Mouse (Mus musculus) liver, adult 2 months (tissue): ENCODE results near the gene Dmpk. TPM values are rescaled to one million over a fixed set of nuclear protein-coding genes. Genes with fewer than 3 reads are reported as not detected.

ENCODE experiments used
- DNase-seq: peaks from one replicate; pipeline ENCODE4 v3.0.0-alpha.2; 2011; ENCODE audit warnings: low read depth, low spot score; ENCODE audit errors: extremely low read depth
- H3K27ac ChIP-seq: fragments of 200-500 bp; replicated peaks from 2 replicates; pipeline ENCODE4 v1.5.1; 2012; ENCODE audit warnings: low read depth, mild to moderate bottlenecking, control low read depth, inconsistent platforms, low read length; ENCODE audit not compliant: insufficient read depth
- H3K27me3 ChIP-seq: fragments of 200-500 bp; 2 replicates; pipeline ENCODE4 v1.6.1; 2012; ENCODE audit warnings: mild to moderate bottlenecking, moderate library complexity, low read length, inconsistent platforms; ENCODE audit not compliant: control insufficient read depth, insufficient read depth
- H3K36me3 ChIP-seq: fragments of 200-500 bp; 2 replicates; pipeline ENCODE4 v1.6.1; 2012; ENCODE audit warnings: low read length, inconsistent platforms; ENCODE audit not compliant: control insufficient read depth, insufficient read depth
- H3K4me1 ChIP-seq: fragments of 200-500 bp; 2 replicates; pipeline ENCODE4 v1.6.1; 2011; ENCODE audit warnings: low read length; ENCODE audit not compliant: control insufficient read depth, insufficient read depth
- H3K4me3 ChIP-seq: fragments of 200-500 bp; 2 replicates; pipeline ENCODE4 v1.5.1; 2011; ENCODE audit warnings: low read depth, mild to moderate bottlenecking, control low read depth, low read length, moderate library complexity; ENCODE audit not compliant: insufficient read depth
- H3K79me2 ChIP-seq: fragments of 200-500 bp; 2 replicates; pipeline ENCODE4 v1.6.1; 2012; ENCODE audit warnings: inconsistent platforms, mild to moderate bottlenecking, low read length, moderate library complexity; ENCODE audit not compliant: control insufficient read depth, insufficient read depth
- H3K9ac ChIP-seq: fragments of 200-500 bp; 2 replicates; pipeline ENCODE4 v1.6.1; 2012; ENCODE audit warnings: low read depth, mild to moderate bottlenecking, control low read depth, inconsistent platforms, low read length
- CTCF ChIP-seq: fragments of 200-500 bp; IDR thresholded peaks from 2 replicates; pipeline ENCODE4 v1.5.1; 2011; ENCODE audit warnings: low read depth, low read length, control low read depth
- POLR2A ChIP-seq: fragments of 200-500 bp; IDR thresholded peaks from 2 replicates; pipeline ENCODE4 v1.6.1; 2011; ENCODE audit warnings: low read length, control low read depth; ENCODE audit not compliant: insufficient read depth; ENCODE audit errors: extremely low read depth
- WGBS: fragments of 180-500 bp; shearing (Covaris S2); methylation state at CpG from one replicate; pipeline ENCODE4 v1.1.7; 2018; 5-methylcytosine and 5-hydroxymethylcytosine counted together
- polyA plus RNA-seq: library from polyadenylated mRNA; depleted of rRNA; stranded (reverse); fragments of >200 nt; gene quantifications from 2 replicates; pipeline ENCODE4 v1.2.3, GENCODE M21; 2012
- total RNA-seq: library from RNA; depleted of rRNA; stranded (reverse); fragments of >200 nt; gene quantifications from 2 replicates; pipeline ENCODE4 v1.2.3, GENCODE M21; 2014

The Dmpk gene
- total and polyA plus RNA-seq, 2 experiments, result 13.6 to 76.4 TPM

GRCm38 (mm10) chr7:19127744-19128143 lies 44.1 kb downstream of the Dmpk start:
- peaks cover 9% of the 10 kb centered on the region; the same call in 1 of the 2 replicates for H3K79me2 ChIP-seq
- DNase-seq, result no peak
- H3K4me3 ChIP-seq, result no peak overlapping the region
- peaks cover 10% of the 10 kb centered on the region; the same call in 1 of the 2 replicates for H3K4me1 ChIP-seq
- H3K36me3 ChIP-seq, result no peaks in the 10 kb centered on the region
- H3K27me3 ChIP-seq, result no peaks in the 10 kb centered on the region
- no peak overlapping the region for H3K27ac ChIP-seq
- TF ChIP-seq CTCF (no peak), POLR2A (no peak)
- WGBS, result 93% methylated on average over 5 of the region's 5 CpGs
- H3K9ac ChIP-seq, result no peak overlapping the region

- Histone ChIP-seq H3K4me3 (no peak overlapping the region), H3K36me3 (no peaks in the 10 kb centered on the region), H3K4me1 (peaks cover 10% of the 10 kb centered on the region; the same call in 1 of the 2 replicates), H3K79me2 (peaks cover 14% of the 10 kb centered on the region; the same call in 1 of the 2 replicates), H3K27me3 (no peaks in the 10 kb centered on the region), H3K9ac (no peak overlapping the region), H3K27ac (no peak overlapping the region)
- WGBS, result 90% methylated on average over 5 of the region's 5 CpGs
- DNase-seq, result no peak
- no peak for TF ChIP-seq CTCF
- TF ChIP-seq POLR2A, result no peak
These were observed 45.7 kb downstream of the Dmpk start for GRCm38 (mm10) chr7:19129396-19129795.

GRCm38 (mm10) chr7:19130657-19131056 lies 47.0 kb downstream of the Dmpk start:
- TF ChIP-seq CTCF (no peak), POLR2A (no peak)
- 10% methylated on average over 4 of the region's 4 CpGs for WGBS
- Histone ChIP-seq H3K27ac (peak overlapping the region; percentile 62), H3K4me1 (peaks cover 8% of the 10 kb centered on the region; the same call in 1 of the 2 replicates), H3K79me2 (peaks cover 9% of the 10 kb centered on the region; the same call in 1 of the 2 replicates), H3K4me3 (no peak overlapping the region), H3K27me3 (no peaks in the 10 kb centered on the region), H3K36me3 (no peaks in the 10 kb centered on the region), H3K9ac (no peak overlapping the region)
- peak; percentile 31 for DNase-seq

GRCm38 (mm10) chr7:19131324-19131848 lies 47.7 kb downstream of the Dmpk start:
- under 1% methylated on average over 39 of the region's 39 CpGs for WGBS
- H3K36me3 ChIP-seq, result peaks cover under 1% of the 10 kb centered on the region; the same call in 1 of the 2 replicates
- no peaks in the 10 kb centered on the region for H3K27me3 ChIP-seq
- H3K4me3 ChIP-seq, result peak overlapping the region; percentile 40
- 0 out of 2 replicates have a peak, but pooled peaks have one; percentile 14 for TF ChIP-seq POLR2A
- peak; percentile 79 for TF ChIP-seq CTCF
- peak overlapping the region; percentile 62 for H3K27ac ChIP-seq
- H3K9ac ChIP-seq, result peak overlapping the region; percentile 52
- H3K79me2 ChIP-seq, result peaks cover 10% of the 10 kb centered on the region; the same call in 1 of the 2 replicates
- DNase-seq, result peak; percentile 99
- H3K4me1 ChIP-seq, result peaks cover 8% of the 10 kb centered on the region; the same call in 1 of the 2 replicates

GRCm38 (mm10) chr7:19136168-19136567 lies 52.5 kb downstream of the Dmpk start:
- DNase-seq, result no peak
- peaks cover 17% of the 10 kb centered on the region; the same call in 1 of the 2 replicates for H3K79me2 ChIP-seq
- peaks cover 3% of the 10 kb centered on the region; the same call in 1 of the 2 replicates for H3K4me1 ChIP-seq
- peaks cover 3% of the 10 kb centered on the region; the same call in 1 of the 2 replicates for H3K36me3 ChIP-seq
- no peaks in the 10 kb centered on the region for H3K27me3 ChIP-seq
- H3K4me3 ChIP-seq, result no peak overlapping the region
- WGBS, result 97% methylated on average over 13 of the region's 13 CpGs
- no peak overlapping the region for H3K27ac ChIP-seq
- no peak overlapping the region for H3K9ac ChIP-seq
- TF ChIP-seq CTCF, result no peak
- TF ChIP-seq POLR2A, result no peak

GRCm38 (mm10) chr7:19136673-19137334 lies 53.2 kb downstream of the Dmpk start:
- 92% methylated on average over 38 of the region's 38 CpGs for WGBS
- peaks cover 3% of the 10 kb centered on the region; the same call in 1 of the 2 replicates for H3K36me3 ChIP-seq
- no peak overlapping the region for H3K9ac ChIP-seq

More at GRCm38 (mm10) chr7:19136673-19137334, 53.2 kb downstream of the Dmpk start:
- Histone ChIP-seq H3K79me2 (peaks cover 17% of the 10 kb centered on the region; the same call in 1 of the 2 replicates), H3K4me3 (no peak overlapping the region), H3K27ac (no peak overlapping the region), H3K4me1 (peaks cover 3% of the 10 kb centered on the region; the same call in 1 of the 2 replicates), H3K27me3 (no peaks in the 10 kb centered on the region)
- DNase-seq, result no peak
- TF ChIP-seq CTCF (no peak), POLR2A (no peak)
